Mouse (Mus musculus) heart, postnatal 4 days (tissue): ENCODE data around the gene Plbd2. TPM values are rescaled to one million over a fixed set of nuclear protein-coding genes. Genes with fewer than 3 reads are reported as not detected.

Source experiments
- DNase-seq: peaks from one replicate; pipeline ENCODE4 v3.0.0; 2021
- total RNA-seq, 2 experiments: library from RNA; stranded (reverse); gene quantifications; 2 replicates each; pipeline ENCODE4 v1.2.3; 2021

Plbd2 gene
- total RNA-seq, result 10 to 100 TPM; 38.0 to 38.3 TPM

DNA sequence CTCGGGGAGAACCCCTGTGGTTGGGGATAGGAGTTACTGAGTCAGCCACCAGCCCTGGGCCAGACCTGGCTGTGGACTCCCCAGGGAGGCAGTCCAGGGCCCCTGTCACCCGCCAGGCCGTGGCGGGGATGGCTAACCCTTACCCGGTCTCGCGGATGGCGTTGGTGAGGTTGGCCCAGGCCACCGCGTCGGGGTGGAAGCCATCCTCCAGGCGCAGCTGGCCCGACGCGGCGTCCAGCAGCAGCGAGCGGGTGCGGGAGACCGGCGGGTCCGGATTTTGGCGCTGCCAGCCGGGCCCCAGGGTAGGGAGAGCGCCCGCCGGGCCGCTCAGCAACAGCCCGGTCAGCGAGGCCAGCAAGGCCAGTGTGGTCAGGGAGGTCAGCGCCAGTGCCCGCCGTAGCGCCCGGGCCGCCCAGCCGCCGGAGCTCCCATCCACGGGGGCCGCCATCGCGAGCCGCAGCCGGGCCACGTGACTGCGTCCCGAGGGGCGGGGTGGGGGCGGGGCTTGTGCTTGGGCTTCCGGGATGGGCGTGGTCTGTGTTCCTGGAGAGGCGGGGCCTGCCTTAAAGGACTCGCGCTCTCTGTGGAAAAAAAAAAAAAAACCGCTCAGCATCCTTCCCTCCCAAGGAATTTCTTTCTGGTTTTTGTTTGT is at the start of gene Plbd2:
Gene Plbd2, minus strand, starts transcription at position 482 of the 652 bp plus-strand sequence.
- peak; percentile 90 for DNase-seq

DNA sequence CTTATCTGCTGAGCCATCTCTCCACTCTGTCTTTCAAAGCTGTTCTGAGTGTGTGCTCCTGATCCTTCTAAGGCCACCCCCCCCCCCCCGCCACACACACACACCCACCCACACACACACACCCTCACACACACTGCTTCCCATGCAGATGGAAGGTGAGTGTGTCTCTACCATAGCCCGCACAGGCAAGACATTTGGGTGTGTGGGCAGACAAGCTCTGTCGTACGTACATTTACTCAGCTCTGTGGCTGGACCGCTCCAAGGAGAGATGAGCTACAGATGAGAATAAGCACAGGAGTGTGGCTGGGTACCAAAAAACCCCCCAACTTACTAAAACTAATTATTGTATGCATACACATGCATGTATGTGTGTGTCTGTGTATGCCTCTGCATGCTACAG is 47.2 kb upstream of the Plbd2 start:
- DNase-seq, result no peak

DNA sequence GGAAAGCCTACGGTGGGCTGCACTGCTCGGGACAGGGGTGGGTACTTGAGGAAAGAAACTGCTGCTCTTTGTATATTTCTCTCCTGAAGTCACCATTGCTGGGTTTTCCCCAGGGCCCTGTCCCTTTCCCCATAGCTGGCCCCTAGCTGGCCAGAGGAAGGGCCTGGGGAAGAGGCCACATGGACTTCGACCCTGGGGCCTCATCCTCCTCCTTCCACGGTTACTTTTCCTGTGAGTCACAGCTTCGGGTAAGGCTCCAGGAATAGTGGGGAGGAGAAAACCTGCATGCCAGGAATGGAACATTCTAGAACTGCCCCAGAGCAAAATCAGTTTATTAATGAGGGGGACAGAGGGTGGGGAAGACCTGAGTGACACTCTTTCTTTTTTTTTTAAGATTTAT is 46.7 kb upstream of the Plbd2 start:
- DNase-seq, result no peak

DNA sequence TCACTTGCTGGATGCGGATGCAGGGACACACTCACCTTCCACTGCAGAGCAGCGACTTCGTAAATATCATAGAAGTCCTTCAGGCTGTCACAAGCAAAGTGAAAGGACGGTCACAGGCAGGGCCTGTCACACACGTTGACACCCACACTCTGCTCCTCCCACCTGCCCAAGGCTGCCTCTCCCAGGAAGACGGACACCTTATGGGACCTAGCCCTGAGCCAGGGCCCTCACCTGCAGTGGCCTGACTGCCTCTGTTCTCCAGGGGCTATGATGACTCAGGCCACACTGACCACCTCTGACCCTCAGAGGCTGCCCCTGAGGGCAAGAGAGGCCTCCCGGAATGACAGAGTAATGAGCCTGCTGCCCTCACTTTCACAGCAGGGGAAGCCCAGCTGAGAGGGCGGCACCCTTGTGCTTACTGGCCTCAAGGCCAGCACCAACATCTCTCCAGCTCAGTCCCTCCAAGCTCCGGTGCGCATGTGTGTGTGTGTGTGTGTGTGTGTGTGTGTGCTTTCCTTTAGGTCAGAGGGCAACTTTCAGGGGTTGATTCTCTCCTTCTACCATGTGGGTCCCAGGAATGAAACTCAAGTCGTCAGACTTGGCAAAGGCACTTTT is 44.9 kb upstream of the Plbd2 start:
- DNase-seq, result no peak

DNA sequence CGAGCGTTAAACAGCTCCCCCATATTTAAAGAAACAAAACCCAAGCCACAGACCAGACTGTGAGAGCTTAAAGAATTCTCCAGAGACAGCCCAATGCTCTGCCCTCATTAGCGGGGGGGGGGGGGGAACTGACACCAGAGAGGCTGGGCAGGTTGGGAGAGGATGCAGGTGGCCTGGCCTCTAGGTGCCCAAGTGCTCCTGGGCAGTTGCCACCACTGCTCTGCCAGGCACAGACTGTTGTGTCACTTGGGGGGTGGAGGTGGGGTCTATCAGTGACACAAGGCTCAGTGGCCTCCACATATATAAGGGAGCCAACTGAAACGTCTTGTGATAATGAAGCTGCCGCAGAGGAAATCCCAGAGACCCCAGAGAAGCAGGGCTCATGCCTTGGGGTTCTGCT is 33.2 kb upstream of the Plbd2 start:
- no peak for DNase-seq

DNA sequence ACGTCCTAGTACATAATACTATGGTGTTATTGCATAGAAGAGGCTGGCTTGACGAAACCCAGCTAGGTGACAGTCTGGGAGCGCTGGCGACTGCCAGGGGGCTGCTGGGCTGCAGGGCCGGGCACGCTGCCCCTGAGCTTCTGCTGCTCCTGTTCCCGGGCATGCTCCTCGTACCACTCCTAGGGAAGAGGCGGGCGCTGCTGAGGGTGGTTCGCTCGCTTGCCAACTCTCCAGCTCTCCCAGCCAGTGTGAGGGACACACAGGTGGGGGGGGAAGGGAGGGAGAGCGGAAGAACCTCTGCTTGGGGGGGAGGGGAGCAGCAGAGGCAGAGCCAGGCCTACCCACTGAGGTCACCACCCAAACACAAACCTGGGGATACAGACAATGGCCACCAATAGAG is 32.6 kb upstream of the Plbd2 start:
- DNase-seq, result peak; percentile 46

DNA sequence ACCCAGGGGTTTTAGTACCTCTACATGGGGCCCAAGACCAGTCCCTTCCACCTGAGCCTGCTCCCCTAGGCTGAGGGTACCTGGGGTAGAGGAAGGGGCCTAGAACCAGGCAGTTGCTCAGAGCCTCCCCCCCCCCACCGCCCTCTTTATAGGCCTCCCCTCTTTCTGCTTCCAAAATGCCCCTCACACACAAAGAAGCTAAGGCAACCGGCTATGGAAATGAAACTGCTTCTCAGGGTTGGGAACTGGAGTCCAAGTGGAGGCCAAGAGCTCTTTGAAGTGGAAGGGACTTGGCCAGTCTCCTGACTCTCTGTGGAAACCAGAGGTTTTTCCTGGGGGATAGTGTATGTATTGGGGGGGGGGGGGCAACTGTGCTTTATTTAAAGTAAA is 31.3 kb upstream of the Plbd2 start:
- DNase-seq, result no peak

DNA sequence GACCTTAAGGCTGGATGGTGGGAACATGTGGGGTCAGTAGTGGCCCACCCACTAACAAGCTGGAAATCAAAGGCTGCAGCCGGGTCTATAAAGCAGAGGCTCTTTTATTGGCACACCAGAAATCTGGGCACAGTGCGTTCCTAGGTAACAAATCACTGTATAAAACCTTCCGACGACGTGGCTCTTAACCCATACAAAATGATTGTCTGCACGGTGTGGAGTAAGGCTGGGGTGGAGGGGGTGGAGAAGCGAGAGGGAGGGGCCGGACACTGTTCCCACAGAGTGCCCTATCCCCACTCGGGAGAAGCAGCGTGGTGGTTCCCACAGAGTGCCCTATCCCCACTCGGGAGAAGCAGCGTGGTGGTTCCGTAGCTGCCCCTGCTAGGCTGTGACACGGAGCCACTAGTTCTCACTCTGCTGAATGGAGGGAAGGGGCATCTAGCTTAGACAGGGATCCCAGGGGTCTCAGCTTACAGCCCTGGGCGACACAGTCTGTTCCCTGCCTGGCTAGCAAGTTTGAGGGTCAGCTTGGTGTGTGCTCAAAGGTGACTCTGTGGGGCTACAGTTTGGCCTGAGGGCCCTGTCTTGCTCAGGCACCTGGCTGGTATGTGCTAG is 30.8 kb upstream of the Plbd2 start:
- no peak for DNase-seq

DNA sequence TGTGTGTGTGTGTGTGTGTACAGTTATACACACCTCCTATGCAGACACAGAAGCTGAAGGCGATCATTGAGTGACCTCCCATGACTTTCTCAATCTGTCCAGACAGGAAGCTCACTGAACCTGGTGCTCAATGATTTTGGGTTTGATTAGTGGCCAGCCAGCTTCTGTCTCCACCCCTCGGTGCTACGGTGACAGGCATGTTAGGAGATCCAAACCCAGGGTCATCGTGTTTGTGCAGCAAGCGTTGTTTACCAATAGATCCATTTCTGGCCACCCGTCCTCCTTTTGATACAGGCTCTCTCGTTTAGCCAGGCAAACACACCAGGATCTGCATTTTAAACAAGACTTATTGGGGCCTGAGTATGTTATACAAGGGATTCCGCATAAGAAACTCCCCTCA is 28.2 kb upstream of the Plbd2 start:
- no peak for DNase-seq

DNA sequence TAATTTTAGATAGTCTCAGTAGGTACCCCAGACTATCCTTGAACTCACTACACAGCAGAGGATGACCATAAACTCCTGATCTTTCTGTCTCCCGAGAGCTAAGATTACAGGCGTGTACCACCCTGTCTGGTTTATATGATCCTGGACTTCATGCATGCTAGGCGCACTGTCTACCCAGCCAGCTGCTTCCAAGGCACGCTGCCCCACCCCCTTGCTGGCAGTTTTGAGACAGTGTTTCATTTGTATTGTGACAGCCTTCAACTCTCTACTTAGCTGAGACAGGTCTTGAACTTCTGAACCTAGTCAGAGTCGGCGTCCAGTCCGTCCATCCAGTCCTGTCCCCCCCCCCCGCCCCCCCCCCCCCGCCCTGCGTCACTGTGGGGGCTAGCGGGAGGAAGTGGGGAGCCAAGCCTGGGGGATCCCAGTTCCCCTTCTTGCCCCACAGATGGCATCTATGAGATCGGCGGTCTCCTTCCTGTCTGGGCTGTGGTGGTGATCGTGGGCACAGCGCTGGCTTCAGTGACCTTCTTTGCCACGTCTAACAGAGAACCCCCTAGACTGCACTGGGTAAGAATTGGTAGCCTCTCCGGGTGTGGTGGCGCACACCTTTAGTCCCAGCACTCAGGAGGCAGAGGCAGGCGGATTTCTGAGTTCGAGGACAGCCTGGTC is 24.0 kb upstream of the Plbd2 start:
- DNase-seq, result no peak

DNA sequence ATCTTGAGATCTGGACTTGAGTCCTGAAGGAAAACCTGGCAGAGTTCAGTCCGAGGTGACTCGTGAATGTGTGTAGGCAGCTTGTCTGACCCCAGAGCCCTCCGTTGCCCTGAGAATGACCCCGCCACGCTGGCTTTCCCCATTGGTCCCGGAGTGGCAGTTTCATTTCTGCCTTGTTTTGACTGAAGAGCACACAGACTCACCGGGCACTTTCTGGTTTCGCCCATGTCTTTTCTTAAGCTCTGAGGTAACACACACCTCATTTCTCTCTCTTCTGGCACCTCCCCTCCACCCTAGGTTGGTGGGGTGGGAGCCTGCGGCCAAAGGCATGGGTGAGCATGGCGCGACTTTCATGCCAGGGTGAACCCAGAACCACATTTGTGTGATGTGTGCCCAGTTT is 22.9 kb upstream of the Plbd2 start:
- no peak for DNase-seq

DNA sequence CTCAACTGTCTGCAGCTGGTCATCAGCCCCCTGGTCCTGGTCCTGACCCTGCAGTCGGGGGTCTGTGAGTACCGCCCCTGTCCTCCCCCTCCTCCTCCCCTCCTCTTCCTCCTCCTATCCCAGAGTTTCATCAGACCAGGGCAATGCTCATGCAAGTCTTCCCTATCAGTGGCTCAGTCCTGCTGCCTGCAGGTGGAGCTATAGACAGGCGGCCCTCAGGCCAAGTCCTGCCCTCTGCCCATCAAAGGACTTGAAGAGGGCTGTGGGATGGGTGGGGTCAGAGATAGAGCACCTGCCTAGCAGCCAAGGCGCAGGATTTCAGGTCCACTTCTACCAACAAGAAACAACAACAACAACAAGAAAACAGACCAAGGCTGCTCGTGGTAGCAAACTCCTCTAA is 22.3 kb upstream of the Plbd2 start:
- DNase-seq, result no peak

DNA sequence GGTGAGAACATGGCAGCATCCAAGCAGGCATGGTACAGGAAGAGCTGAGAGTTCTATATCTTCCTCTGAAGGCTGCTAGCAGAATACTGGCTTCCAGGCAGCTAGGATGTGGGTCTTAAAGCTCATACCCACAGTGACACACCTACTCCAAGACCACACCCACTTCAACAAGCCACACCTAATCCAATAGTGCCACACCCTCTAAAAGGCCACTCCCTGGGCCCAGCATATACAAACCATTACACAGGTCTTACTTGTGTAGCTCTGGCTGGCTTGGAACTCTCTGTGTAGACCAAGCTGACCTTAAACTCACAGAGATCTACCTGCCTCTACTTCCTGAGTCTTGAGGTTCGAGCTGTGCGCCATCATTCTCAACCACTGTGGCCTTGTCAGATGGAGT is 21.3 kb upstream of the Plbd2 start:
- no peak for DNase-seq

DNA sequence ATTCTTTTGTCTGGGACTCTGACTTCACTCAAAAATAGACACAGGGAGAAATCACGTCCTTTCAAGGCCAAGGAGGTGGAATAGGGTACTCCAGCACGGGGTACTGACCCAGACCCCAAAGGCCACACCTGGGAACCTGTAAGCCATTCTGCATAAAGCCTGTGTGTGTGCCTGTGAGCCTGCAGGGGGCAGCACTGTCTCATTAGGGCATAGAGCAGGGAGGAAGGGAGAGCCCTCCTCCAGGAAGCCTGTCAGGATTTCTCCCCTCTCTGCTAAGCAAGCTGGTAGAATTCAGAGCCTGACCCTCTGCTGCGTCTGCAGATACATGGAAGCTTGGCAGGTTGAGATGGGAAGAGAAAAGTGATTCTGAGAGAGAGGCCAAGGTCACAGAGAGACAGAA is 19.2 kb upstream of the Plbd2 start:
- peak; percentile 50 for DNase-seq

DNA sequence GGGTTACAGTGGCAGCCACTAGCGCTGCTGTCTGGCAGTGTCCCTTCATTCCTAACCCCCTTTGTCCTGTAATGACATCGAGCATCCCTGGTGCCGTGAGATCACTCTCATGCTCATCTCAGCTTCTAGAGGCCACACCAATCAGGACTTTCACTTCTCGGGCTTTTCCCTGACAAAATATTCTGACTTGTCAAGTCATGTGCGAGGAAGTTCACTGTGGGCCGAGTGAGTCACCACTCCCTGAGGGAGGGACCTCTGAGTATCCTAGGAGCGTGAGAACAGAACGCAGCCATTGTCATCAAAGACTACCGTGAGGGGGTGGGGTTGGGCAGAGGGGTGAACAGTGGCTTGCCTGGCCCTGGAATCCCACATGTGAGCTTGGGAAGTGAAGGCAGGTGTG is 14.1 kb upstream of the Plbd2 start:
- peak; percentile 55 for DNase-seq

DNA sequence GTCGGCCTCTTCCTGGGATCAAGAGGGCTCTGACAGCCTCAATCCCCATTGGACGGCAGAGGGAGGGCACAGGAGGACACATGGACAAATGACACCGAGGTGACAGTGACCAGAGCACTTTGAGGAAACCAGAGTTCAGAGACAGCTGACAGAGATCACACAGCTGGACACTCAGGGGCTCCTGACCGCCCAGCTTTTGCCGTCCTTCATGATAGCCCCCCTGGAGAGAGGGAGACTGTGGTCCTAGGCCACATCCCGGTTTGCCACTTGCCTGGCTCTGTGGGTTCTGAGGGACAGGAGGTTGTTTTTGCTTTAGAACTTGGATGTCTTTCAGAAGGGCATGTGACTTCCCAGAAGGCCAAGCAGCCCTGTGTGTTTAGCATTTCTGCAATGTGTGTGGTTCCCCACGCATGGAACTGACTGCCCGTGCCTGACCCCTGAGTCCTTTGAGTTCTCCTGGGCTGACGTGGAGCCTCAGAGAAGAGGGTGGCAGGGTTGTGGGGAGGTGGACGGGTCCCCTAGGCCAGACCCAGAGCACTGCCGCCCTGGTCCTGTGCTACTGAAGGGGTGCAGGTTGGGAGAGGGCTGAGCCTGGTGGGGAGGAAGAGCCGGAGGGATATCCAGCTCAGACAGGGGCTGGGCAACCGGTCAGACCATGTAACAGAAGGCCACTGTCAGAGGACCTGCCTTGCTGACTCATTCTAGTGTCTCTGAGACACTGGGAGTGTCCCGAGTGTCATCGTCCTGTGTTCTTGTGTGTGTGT is 13.0 kb upstream of the Plbd2 start:
- peak; percentile 33 for DNase-seq

DNA sequence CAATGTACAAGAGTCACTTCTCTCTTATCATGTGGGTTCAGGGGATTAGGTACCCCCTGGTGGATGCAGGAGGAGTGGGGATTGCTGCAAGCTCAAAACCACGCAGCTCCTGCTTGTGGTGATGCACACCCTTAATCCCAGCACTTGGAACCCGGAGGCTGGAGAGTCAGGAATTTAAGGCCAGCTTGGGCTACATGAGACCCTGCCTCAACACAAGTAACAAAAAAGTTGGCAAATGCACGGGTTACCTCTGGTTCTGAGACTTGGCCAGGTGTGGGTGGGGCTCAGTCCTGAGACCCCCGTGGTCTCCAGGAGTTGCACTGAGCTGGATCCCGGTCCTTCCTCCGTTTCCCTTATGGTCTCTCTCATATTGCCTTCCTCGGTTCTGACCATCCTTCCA is 12.0 kb upstream of the Plbd2 start:
- DNase-seq, result no peak

DNA sequence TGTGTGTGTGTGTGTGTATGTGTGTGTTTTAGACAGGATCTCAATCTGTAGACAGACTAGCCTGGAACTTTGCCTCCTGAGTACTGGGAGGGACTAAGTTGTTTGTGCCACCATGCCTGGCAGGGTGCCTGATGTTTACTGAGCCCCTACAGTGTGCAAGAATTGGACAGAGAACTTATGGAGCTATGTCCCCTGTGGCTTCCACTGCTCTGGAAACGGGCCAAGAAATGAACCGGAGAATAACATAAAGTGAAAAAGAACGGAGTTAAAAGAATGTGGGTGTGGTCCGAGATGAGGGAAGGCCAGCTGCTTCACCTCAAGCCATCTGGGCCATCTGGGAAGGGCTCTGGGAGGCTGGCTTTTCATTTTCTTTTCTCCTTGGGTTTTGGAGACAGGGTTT is 11.3 kb upstream of the Plbd2 start:
- DNase-seq, result peak; percentile 58

DNA sequence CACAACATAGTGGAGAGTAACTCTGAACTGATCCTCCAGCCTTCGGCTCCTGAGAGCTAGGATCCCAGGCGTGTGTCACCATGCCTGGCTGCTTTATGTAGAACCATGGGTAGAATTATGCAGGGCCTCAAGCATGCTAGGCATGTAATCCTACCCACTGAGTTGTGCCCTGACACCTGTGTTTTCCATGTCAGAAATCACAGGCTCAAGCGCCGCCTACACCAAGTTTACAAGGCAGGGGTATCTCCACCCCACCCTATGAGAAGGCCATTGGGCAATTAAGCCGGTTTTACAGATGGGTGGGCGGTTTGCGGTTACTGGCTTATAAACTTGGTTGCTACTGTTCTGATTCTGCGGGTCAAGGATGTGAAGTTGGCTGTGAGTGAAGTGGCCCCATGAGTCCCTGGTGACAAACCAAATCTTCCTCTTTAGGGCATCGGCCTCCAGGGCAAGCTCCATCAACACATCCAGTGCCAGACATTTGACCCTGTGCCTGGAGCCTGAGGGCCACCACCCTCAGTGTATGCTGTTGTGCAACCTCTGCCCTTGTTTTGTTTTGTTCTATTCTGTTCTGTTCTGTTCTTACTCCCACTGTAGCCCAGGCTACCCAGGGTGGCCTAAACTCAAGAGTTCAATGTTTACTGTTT is 10.7 kb upstream of the Plbd2 start:
- DNase-seq, result no peak

DNA sequence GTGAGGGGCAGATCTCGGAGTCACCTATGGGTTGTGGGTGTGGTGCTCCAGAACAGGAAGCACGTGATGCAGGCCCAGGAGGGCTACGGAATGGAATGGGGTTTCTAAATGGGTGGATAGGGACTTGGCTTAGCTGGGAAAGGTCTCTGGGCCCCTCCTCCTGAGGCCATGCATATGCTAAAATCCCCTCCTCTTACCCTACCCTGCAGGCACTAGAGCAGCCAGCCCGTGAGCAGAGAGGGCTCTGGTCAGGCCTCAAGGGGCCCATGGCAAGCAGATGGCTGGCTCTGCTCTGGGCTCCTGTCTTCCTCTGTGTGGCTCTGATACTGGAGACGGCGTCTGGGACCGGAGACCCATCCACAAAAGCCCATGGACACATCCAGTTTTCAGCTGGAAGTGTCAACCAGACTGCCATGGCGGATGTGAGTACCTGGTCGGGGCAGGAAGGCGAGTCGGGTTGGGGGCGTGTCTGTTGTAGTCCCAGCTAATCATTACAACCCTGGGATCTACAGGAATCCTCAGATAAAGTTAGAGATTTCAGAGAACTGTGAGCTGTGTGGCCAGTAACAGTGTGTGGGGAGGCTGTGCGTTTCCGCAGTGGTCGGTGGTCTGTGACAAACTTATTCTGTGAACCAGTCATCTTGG is 9.6 kb upstream of the Plbd2 start:
- no peak for DNase-seq

DNA sequence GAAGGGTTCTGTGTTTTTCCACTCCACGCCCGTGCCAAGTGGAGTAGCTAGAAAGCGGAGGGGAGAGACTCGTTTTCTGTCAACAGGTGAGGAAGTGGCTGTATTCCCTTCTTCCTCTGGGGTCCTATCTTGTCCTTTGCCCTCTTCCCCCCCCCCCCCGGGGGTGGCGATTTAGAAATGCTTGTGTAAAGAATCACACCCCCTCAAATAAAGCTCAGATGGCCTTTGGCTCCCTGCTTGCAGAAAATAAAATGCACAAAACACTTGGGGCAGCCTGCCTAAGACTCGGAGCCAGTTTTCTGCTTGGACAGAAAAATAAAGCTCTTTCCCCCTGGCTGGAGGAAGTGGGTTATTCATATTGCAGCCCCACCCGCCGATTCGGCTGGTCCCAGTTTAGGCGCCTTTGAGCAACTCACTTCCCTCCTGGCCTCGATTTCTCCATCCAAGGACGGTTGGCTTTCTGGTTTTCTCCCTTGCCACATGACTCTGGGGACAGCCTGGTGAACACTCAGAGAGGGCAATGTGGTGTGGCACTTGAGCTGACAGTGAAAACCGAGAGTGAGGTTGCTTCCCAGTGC is 8.3 kb upstream of the Plbd2 start:
- DNase-seq, result peak; percentile 34
